ENCODE assay signal across 14 mouse cellular contexts in the genomic region with DNA sequence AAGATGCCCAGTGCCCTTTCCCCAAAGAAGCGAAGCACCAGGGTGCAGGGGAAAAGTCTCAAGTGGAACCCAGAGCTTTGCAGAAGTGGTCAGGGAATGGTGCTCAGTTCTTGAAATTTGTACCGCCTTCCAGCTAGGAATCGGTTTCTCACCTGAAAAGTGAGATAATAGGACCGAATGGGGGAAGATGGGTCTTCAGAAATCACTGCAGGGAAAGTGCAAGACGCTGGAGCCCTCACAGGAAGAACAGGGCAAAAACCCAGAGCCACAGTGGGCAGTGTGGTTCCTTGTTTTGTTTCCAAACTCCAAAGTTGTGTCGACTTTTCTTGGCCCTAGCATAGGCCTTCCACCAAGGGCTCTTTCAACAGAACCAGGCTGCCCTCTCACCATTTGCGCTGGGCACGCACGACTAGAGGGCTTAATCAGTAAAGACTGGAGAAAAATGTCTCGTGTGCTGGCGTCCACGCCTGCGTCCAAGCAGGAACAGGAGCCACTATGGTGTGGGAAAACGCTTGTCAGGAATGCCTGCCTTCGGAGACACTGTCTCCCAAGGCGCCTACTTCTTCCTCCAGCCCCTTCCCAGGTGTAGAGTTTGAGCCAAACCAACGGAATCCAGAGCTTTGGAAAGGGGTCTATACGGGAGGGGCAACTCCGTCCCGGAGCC. TPM values are rescaled to one million over a fixed set of nuclear protein-coding genes. Genes with fewer than 3 reads are reported as not detected.
DNase-seq lines count a peak whose midpoint lies in the region; ATAC-seq lines count a peak whose summit lies in the region.
"Had no signal": no experiment of that assay in that cellular context is flagged by ENCODE, and none has a peak within 500 bp of the region (broad histone marks: within the 10 kb centered on the region; RNA-seq: fewer than 3 reads in every experiment).

No protein-coding gene starts in this region.

- H3K9me3 ChIP-seq in heart, embryonic 14.5 days (ENCODE audit: control insufficient read depth, low read length): no peaks in the 10 kb centered on the region; the same call in 1 of the 2 replicates
- no peaks in the 10 kb centered on the region for H3K9me3 ChIP-seq in midbrain, embryonic 12.5 days
- no peaks in the 10 kb centered on the region for H3K9me3 ChIP-seq in midbrain, embryonic 15.5 days
- no peaks in the 10 kb centered on the region for H3K9me3 ChIP-seq in forebrain, embryonic 11.5 days (ENCODE audit: control insufficient read depth, low read length)
- H3K9me3 ChIP-seq in limb, embryonic 13.5 days: 0 out of 2 replicates have a peak, but pooled peaks cover 3% of the 10 kb centered on the region
- H3K9me3 ChIP-seq: hindbrain, embryonic 15.5 days had no signal

- peaks cover 89% of the 10 kb centered on the region for H3K27me3 ChIP-seq in heart, embryonic 14.5 days (ENCODE audit: control insufficient read depth, insufficient read depth, low read length)
- H3K27me3 ChIP-seq in midbrain, embryonic 12.5 days: peaks cover 96% of the 10 kb centered on the region
- peaks cover 85% of the 10 kb centered on the region for H3K27me3 ChIP-seq in midbrain, embryonic 15.5 days (replicated peaks)
- peaks cover 46% of the 10 kb centered on the region for H3K27me3 ChIP-seq in forebrain, embryonic 11.5 days (ENCODE audit: control insufficient read depth, insufficient read depth, low read length)
- peaks cover 92% of the 10 kb centered on the region for H3K27me3 ChIP-seq in limb, embryonic 13.5 days
- H3K27me3 ChIP-seq: Patski had no signal

- DNase-seq in heart, adult 9 months (ENCODE audit: low spot score in 2 of 2): no peak
- peak; percentile 56 for DNase-seq in forebrain, embryonic 11.5 days (ENCODE audit: low spot score)
- DNase-seq in natural killer cell, adult 2 months (ENCODE audit: low spot score in 2 of 2): no peak
- DNase-seq in adrenal gland, postnatal 10 days: no peak
- DNase-seq: adrenal gland, postnatal 14 days; cerebellum, adult 11 months; right cerebral cortex, adult 18-20 months; thymus, postnatal 4 days had no signal

- 4% methylated on average over 20 of the region's 20 CpGs for WGBS in heart, embryonic 14.5 days
- WGBS in midbrain, embryonic 12.5 days: under 1% methylated on average over 20 of the region's 20 CpGs
- 4% methylated on average over 20 of the region's 20 CpGs for WGBS in midbrain, embryonic 15.5 days
- WGBS in forebrain, embryonic 11.5 days: 2% methylated on average over 20 of the region's 20 CpGs
- WGBS in limb, embryonic 13.5 days: 2% methylated on average over 20 of the region's 20 CpGs

- H3K4me3 ChIP-seq in heart, embryonic 14.5 days (ENCODE audit: control insufficient read depth in 1 of 2, insufficient read depth in 1 of 2, low read depth in 1 of 2, low read length in 2 of 2): peak overlapping the region in 1 of 2 experiments; percentile 18; a peak in 2 of 4 replicates
- peak overlapping the region; percentile 52; the same call in 1 of the 2 replicates for H3K4me3 ChIP-seq in midbrain, embryonic 12.5 days
- no peak overlapping the region for H3K4me3 ChIP-seq in midbrain, embryonic 15.5 days
- peak overlapping the region; percentile 81 for H3K4me3 ChIP-seq in forebrain, embryonic 11.5 days (ENCODE audit: low read depth, low read length)
- H3K4me3 ChIP-seq in limb, embryonic 13.5 days: peak overlapping the region; percentile 4; the same call in 1 of the 2 replicates
- H3K4me3 ChIP-seq: hindbrain, embryonic 15.5 days had no signal

- H3K4me1 ChIP-seq in heart, embryonic 14.5 days (ENCODE audit: control insufficient read depth in 2 of 2, insufficient read depth in 2 of 2, low read length in 2 of 2): peaks cover 2 to 11% of the 10 kb centered on the region in 2 experiments; a peak in 2 of 4 replicates
- peaks cover 25% of the 10 kb centered on the region for H3K4me1 ChIP-seq in midbrain, embryonic 12.5 days
- H3K4me1 ChIP-seq in midbrain, embryonic 15.5 days: peaks cover 20% of the 10 kb centered on the region
- H3K4me1 ChIP-seq in forebrain, embryonic 11.5 days (replicated peaks; ENCODE audit: control insufficient read depth, insufficient read depth, low read length): peaks cover 10% of the 10 kb centered on the region; the same call in 1 of the 2 replicates
- H3K4me1 ChIP-seq in limb, embryonic 13.5 days: peaks cover 27% of the 10 kb centered on the region

- no peak overlapping the region for H3K9ac ChIP-seq in heart, embryonic 14.5 days (ENCODE audit: low read length)
- H3K9ac ChIP-seq in midbrain, embryonic 12.5 days (replicated peaks): no peak overlapping the region
- H3K9ac ChIP-seq in midbrain, embryonic 15.5 days: no peak overlapping the region
- peak overlapping the region; percentile 97 for H3K9ac ChIP-seq in forebrain, embryonic 11.5 days (ENCODE audit: low read length)
- H3K9ac ChIP-seq in limb, embryonic 13.5 days: no peak overlapping the region
- H3K9ac ChIP-seq: hindbrain, embryonic 15.5 days had no signal

- 0 out of 2 replicates have a peak overlapping the region, but pooled peaks have one; percentile 43 for H3K4me2 ChIP-seq in heart, embryonic 14.5 days (ENCODE audit: low read length)
- H3K4me2 ChIP-seq in midbrain, embryonic 12.5 days (replicated peaks): peak overlapping the region; percentile 39
- no peak overlapping the region; the same call in 1 of the 2 replicates for H3K4me2 ChIP-seq in midbrain, embryonic 15.5 days
- peak overlapping the region; percentile 71 for H3K4me2 ChIP-seq in forebrain, embryonic 11.5 days (ENCODE audit: low read depth, low read length, severe bottlenecking)
- H3K4me2 ChIP-seq in limb, embryonic 13.5 days (replicated peaks): peak overlapping the region; percentile 34; the same call in 1 of the 2 replicates

- no peak for ATAC-seq in heart, embryonic 14.5 days (ENCODE audit: insufficient number of reproducible peaks, insufficient read depth, low FRiP score, low read depth)
- no peak for ATAC-seq in midbrain, embryonic 12.5 days (ENCODE audit: low FRiP score, low read depth)
- ATAC-seq in midbrain, embryonic 15.5 days (replicated peaks): no peak
- ATAC-seq in forebrain, embryonic 11.5 days (replicated peaks; ENCODE audit: low FRiP score): no peak
- no peak for ATAC-seq in limb, embryonic 13.5 days (ENCODE audit: low FRiP score, low read depth)
- ATAC-seq: Patski had no signal

- H3K27ac ChIP-seq in heart, embryonic 14.5 days (replicated peaks in 1 of 2; ENCODE audit: control insufficient read depth in 1 of 2, insufficient read depth in 1 of 2, low read depth in 2 of 2, low read length in 2 of 2): no peak overlapping the region
- 0 out of 2 replicates have a peak overlapping the region, but pooled peaks have one; percentile 12 for H3K27ac ChIP-seq in midbrain, embryonic 12.5 days (replicated peaks)
- H3K27ac ChIP-seq in midbrain, embryonic 15.5 days: no peak overlapping the region
- H3K27ac ChIP-seq in forebrain, embryonic 11.5 days (ENCODE audit: low read depth, low read length): no peak overlapping the region
- no peak overlapping the region for H3K27ac ChIP-seq in limb, embryonic 13.5 days
- H3K27ac ChIP-seq: hindbrain, embryonic 15.5 days had no signal

- no peaks in the 10 kb centered on the region for H3K36me3 ChIP-seq in heart, embryonic 14.5 days (ENCODE audit: control insufficient read depth, insufficient read depth, low read length)
- H3K36me3 ChIP-seq in midbrain, embryonic 12.5 days: no peaks in the 10 kb centered on the region
- H3K36me3 ChIP-seq in midbrain, embryonic 15.5 days (replicated peaks): no peaks in the 10 kb centered on the region
- no peaks in the 10 kb centered on the region for H3K36me3 ChIP-seq in forebrain, embryonic 11.5 days (ENCODE audit: control insufficient read depth, insufficient read depth, low read length)
- no peaks in the 10 kb centered on the region for H3K36me3 ChIP-seq in limb, embryonic 13.5 days
- H3K36me3 ChIP-seq: hindbrain, embryonic 15.5 days had no signal

RNA-seq across cellular contexts. Expression of a gene that starts 3.7 kb away (rescaled TPM):
- polyA plus RNA-seq in heart, embryonic 14.5 days (2014; fragmentation: Nextera tagmentation; extraction: Ambion mirVana): not detected in 2 replicates
- 3.2 TPM in 2 replicates for polyA plus RNA-seq in midbrain, embryonic 12.5 days (2016; fragmentation: Nextera tagmentation; extraction: Ambion mirVana)
- 1.1 and 1.6 TPM in 2 replicates for polyA plus RNA-seq in midbrain, embryonic 15.5 days (2015; fragmentation: Nextera tagmentation; extraction: Ambion mirVana)
- polyA plus RNA-seq in forebrain, embryonic 11.5 days (2014; fragmentation: Nextera tagmentation; extraction: Ambion mirVana): 12.5 and 16.9 TPM in 2 replicates
- 0.08 TPM in 2 replicates for polyA plus RNA-seq in limb, embryonic 13.5 days (2015; fragmentation: Nextera tagmentation; extraction: Ambion mirVana)
- under 1 TPM in 1 of 2 experiments, not detected in 1; 0.09 TPM for total RNA-seq in adrenal gland, postnatal 10 days (2021)
